Mouse (Mus musculus) left cerebral cortex, postnatal 4 days (tissue): ENCODE results near the gene Kif1b. TPM values are rescaled to one million over a fixed set of nuclear protein-coding genes. Genes with fewer than 3 reads are reported as not detected.

Experiments used
- DNase-seq: peaks from one replicate; pipeline ENCODE4 v3.0.0-alpha.2; 2022
- intact Hi-C: fragments of 180-260 bp; cut with DNase I; formaldehyde crosslinking; loops from one replicate; pipeline ENCODE4 v1.15.1; 2025
- total RNA-seq, 2 experiments: library from RNA; stranded (reverse); gene quantifications; 2 replicates each; pipeline ENCODE4 v1.2.3; 2021

Gene Kif1b
- total RNA-seq, 2 experiments from 2014 or later, result 420 to 423 TPM

DNA sequence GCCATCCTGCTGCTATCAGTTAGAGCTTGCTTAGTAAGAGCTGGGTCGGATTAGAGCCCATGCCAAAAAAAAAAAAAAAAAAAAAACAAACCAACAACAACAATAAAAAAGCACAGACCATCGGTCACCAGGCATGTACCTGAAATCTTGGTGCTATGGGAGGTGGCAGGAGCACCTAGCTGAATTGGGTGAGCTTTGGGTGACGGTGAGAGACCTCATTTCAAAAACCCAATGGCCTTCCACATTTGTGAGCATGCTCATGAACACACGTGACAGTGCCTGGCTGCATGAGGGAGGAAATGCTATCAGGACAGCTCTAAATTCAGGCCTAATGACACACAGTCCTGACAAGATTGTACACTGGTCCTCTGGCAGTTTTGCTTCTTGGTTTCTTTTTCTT lies 159.4 kb downstream of the Kif1b start:
- intact Hi-C loops, result no loop called here
- DNase-seq, result no peak

DNA sequence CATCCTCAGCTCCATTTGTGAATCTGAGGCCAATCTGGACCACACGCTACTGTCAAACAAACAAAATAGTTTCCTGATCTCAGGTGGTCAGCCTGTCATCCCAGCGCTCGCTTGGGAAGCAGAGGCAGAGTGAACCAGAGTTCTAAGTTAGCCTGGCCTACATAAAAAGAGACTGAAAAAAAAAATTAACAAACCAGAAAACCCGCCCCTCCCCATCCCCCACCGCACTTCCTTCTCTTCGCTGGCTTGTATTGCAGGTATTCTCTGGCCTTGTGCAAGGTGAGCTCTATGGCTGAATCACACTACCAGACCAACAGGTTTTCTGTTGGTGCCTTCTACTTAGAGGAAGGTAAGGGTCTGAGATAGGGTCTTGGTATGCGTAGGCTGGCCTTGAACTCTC lies 160.0 kb downstream of the Kif1b start:
- no peak for DNase-seq
- intact Hi-C loops, result no loop called here

DNA sequence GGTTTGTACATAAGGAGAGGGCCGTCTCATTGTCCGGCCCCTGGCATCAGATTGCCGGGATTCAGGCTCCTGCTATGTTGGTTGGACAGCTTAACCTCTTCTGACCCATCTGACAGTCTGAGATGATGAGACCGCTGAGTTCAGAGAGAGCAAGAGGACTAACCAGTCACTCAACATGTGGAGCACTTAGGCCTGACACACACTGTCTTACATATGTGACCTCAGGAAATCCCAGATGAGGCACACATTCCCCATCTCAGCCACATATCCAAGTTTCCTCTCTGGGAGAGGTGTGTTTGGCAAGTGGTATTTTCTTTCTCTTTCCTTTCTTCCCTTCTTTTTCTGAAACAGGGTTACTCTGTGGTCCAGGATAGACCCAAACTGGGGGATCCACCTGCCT lies 162.3 kb downstream of the Kif1b start:
- intact Hi-C loops, result no loop called here

DNA sequence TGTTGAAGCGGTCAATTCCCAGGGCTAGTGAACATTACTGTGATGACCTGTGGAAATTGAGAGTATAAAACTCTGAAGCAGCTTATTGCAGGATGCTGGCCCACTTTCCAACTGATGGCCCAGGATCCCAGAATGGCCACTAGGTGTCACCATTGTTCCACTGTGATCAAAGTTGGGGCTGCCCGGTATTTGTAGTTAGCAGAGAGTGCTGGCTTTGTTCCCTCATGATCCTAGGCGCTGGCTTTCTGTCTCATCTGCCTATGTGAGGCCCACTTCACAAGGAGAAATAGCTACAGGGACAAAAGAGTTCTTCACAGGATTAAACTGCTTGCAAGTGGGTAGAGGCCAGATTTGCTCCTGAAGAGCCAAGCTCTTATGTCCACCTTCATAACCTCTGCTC lies 163.0 kb downstream of the Kif1b start:
- intact Hi-C loops, result no loop called here
- DNase-seq, result peak; percentile 72

More for the DNA sequence above, 162.3 kb downstream of the Kif1b start:
- no peak for DNase-seq

DNA sequence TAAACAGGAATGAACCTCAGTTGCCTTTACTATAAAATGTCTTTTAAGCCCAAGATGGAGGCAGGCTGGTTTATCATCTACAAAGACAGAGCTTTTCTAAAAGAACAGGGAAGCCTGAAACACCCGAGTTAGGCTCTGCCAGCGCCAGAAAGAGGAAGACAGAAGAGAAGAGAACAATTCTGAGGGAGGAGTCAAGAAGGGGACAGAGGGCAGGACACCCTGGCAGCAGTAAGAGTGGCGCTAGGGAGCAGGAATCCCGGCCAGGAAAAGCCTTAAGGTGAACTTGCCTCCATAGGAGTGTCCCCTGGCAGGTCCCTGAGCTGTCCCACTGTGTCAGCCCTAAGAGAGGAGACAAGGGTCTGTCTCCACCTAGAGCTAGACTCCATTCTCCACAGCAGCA lies 163.9 kb downstream of the Kif1b start:
- intact Hi-C loops, result no loop called here
- DNase-seq, result no peak

DNA sequence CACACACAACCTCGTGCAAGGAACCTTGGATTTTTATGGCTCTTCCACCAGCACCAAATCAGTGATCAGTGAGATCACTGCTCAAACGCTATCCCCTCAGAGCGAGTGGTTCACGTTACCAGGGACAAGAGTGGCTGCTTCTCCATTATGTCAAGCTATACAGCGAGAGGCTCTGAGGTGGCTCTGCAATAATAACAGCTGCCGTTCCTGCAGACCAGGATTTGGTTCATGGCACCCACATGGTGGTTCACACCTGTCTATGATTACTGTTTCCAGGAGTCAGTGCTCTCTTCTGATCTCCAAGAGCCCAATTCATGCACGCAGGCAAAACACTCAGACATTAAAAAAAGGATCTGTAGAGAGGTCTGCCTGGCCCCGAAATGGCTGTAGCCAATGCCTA lies 169.0 kb downstream of the Kif1b start:
- intact Hi-C loops, result no loop called here
- no peak for DNase-seq

DNA sequence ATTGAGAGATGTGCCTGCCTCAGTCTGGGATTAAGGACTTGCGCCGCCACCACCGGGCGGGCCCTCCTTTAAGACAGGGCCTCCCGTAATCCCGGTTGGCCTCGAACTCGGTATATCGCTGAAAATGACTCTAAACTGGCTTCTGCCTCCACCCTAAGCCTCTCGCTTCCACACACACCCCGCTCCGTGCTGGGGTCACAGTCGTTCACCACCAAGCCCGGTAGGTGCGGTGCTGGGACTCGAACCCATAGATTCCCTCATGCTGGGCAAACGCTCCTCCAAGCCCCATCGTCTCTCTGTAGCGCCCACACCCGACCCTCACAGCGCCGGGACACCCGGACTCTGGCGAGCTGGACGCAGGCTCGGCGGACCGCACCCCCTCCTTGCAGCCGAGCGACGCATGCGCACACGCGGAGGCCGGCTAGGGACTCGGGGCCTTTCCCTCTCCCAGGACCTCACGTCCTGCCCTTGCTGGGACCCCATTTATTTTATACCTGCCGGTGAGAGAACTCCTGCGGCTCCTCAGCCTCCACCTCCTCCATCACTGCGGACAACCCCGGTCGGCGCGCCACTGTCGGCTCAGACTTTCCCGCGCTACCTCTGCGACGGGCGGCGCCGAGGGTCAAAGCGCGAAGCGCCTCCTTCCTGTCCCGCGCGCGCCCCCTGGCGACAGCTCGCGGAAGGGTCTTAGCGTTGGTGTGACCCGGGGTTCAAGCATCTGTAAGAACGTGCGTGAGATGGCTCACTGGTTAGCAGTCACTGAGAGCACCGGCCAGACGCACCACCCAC lies 170.3 kb downstream of the Kif1b start, which contains the start of gene Cenps:
Gene Cenps, minus strand, starts transcription at position 648 of the 789 bp plus-strand sequence.
- DNase-seq, result peak; percentile 94
- intact Hi-C loops, result no loop called here

DNA sequence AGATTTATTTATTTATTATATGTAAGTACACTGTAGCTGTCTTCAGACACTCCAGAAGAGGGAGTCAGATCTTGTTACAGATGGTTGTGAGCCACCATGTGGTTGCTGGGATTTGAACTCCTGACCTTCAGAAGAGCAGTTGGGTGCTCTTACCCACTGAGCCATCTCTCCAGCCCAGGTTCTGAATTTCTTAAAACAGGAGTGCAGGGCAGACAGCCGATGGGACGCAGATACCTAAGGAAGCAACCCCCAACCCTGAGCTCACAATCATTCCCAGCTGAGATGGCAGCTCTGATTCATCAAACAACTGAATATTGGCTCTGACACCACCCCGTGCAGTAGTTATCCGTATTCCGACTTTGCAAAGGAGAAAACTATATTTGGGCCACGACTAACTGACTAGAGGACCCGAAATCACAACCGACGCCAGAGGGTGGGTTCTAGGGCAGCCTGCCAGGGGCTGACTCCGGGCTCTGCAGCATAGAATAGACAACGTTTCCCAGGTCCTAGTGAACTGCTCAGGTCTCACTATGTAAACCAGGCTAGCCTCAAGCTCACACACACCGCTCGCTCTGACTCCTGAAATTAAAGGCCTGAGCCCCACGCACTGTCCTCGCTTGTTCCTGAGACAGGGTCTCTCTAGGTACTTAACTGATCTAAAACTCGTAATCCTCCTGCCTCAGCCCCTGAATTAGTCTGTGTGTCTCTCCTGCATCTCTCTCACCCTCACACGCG lies 171.2 kb downstream of the Kif1b start:
- intact Hi-C loops, result no loop called here
- peak; percentile 22 for DNase-seq

DNA sequence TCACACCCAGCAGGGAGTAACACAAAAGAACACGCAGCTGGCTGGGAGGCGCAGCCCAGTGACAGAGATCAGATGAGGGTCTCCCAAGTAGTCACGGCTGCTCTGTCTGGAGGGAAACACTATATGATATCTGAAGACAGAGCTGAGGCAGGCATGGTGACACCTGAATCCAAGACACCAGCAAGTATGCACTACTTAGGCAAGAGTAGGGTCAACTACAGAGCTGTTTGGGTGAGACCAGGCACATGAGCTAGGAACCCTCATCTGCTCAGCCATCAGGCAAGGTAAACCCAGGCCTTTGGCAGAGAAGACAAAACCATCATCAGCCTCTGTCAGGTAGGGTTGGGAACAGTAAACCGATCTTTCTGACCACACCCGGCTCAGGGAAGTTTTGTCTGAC lies 174.1 kb downstream of the Kif1b start:
- DNase-seq, result no peak
- intact Hi-C loops, result no loop called here

DNA sequence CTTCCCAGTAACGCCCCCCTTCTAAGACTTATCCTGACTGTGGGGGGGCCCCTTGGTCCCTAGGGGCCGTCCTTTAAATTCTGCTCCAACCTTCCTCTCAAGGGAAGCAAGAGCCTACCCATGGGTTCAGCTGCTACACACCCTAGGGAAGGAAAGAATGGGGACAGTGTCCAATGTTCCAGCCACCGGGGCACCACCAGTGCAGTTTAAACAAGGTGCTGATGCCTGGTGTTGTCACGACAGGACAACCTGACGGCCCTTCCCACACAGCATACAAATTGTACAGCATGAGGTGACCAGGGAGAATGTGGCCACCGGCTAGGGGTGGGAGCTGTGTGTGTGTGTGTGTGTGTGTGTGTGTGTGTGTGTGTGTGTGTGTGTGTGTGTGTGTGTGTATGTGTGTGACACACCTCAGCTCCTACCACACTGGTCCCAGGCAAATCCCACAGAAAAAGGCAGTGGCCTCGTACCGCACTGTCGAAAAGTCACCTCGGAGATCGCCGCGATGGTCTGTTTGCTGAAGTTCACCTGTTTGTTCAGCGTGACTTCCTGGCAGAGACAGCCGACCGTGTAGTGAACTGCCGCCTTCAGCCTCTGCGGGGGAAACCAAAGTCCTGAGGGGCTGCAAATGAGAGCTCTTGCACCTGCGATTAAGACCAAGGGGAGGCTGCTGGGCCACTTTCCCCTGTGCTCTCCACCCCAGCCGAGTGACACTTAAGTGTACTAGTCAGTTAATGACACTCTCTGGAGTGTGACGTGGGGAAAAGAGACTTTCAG lies 175.5 kb downstream of the Kif1b start:
- intact Hi-C loops, result no loop called here
- DNase-seq, result no peak

DNA sequence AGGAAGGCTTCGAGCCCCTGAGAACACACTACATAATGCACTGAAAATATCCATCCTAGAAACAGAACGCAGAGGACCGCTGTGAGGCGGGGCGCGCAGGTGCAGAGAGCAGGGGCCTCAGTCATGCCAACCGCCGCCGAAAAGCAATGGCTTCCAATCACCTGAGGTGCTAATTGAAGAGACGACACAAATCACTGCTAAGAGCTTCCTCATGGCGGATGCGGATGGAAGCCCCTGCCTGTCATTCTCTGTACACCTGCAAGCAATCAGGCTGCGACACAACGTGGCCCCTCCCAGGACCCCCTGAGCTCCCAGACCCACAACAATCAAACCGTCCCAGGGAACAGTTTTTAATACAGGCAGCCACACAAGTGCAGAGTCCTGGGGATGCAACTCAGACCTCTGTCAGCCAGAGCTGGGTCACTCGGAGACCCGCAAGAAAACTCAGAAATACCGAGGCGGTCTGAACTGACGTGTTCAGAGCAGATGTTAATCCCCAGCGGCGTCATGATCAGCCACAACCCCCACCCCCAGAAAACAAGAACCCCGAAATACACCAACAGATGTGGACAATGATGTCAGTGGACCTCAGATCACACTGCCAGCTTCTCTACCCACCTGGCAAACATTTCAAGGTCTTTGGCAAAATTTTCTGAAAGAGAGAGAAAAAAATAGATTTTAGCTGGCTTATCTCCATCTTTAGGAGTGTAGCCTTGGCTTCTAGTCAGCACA lies 176.3 kb downstream of the Kif1b start:
- no peak for DNase-seq
- intact Hi-C loops, result no loop called here

DNA sequence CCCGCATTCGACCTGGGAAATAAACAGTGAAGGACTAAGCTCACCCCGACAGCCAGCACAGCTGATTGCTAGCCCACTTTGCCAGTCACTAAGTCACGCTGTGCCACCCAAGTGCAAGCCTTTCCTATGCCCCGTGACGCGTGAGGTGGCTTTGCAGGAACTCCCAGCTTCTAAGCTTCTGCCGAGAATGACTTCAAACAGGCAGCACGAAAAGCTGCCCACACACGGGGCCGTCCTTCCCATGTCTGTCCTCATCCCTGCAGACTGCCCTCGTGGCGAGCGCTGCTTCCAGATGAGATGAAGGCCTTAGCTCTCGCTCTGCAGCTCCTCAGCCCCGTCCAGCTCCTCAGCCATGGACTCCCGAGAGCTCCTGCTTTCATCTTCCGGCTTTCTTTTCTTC lies 179.0 kb downstream of the Kif1b start:
- intact Hi-C loops, result no loop called here
- no peak for DNase-seq

DNA sequence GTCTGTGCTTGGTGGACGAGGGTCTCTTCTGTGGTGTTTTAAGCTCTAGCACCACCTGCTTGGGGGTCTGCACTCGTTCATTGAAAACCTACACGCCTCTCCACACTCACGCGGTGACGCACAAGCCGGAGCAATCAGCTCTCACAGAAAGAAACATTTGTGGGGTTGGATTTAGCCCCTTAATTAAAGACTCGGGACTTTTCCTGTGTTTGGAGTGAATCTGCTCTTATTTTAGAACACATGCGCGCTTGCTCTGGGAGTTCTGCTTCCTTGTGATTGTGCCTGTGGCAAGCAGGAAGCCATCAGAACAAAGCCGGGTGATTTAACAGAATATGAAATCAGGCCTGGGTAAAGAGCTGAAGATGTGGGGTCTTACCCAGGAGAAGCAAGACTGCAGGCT lies 180.8 kb downstream of the Kif1b start, which contains the start of gene Cort:
Gene Cort, minus strand, starts transcription at position 101 of the 400 bp plus-strand sequence.
- no peak for DNase-seq
- intact Hi-C loops, result no loop called here

Other genes with a start within 250 kb of the Kif1b start
- gene Pex14, start 207.8 kb downstream of the Kif1b start, total RNA-seq, result 10 to 100 TPM; 38.2 to 40.8 TPM
- gene Dffa, start 203.5 kb downstream of the Kif1b start, total RNA-seq, result 10 to 100 TPM; 40.8 to 45.9 TPM
- 10 to 100 TPM; 13.8 to 16.6 TPM for gene Cort, start 180.9 kb downstream of the Kif1b start, total RNA-seq
- 10 to 100 TPM; 33.5 to 38.3 TPM for gene Cenps, start 170.1 kb downstream of the Kif1b start, total RNA-seq
- 10 to 100 TPM; 64.6 to 64.7 TPM for gene Pgd, start 140.9 kb downstream of the Kif1b start, total RNA-seq
- gene Ube4b, start 119.1 kb upstream of the Kif1b start, total RNA-seq, result 100 to 1,000 TPM; 122 to 134 TPM
- not detected for gene Rbp7, start 147.3 kb upstream of the Kif1b start, total RNA-seq
- gene Tmem274, start 169.7 kb upstream of the Kif1b start, total RNA-seq, result not detected
- gene Nmnat1, start 177.5 kb upstream of the Kif1b start, total RNA-seq, result 1 to 10 TPM; 5.9 to 6.0 TPM
- 10 to 100 TPM; 63.7 to 66.2 TPM for gene Lzic, start 177.5 kb upstream of the Kif1b start, total RNA-seq
- 10 to 100 TPM; 94.7 to 99.4 TPM for gene Ctnnbip1, start 210.5 kb upstream of the Kif1b start, total RNA-seq